In genomic region chr1:89968111-89968851, GRCm38 (mm10) we compare ENCODE assay signal across 8 mouse cellular contexts. TPM values are rescaled to one million over a fixed set of nuclear protein-coding genes. Genes with fewer than 3 reads are reported as not detected.
A peak's percentile ranks its signal among the peaks of the same experiment; 100 is the strongest.
DNase-seq lines count a peak whose midpoint lies in the region; ATAC-seq lines count a peak whose summit lies in the region.

No protein-coding gene starts in this region.

- H3K4me1 ChIP-seq in midbrain, embryonic 14.5 days (ENCODE audit: control insufficient read depth, insufficient read depth, low read length), result peaks cover 5% of the 10 kb centered on the region

- ATAC-seq in midbrain, embryonic 14.5 days (ENCODE audit: low FRiP score, low TSS enrichment), result peak; percentile 59
- no peak for ATAC-seq in activated CD4-positive, CD25-positive, alpha-beta regulatory T cell, adult 4 months

- peak overlapping the region; percentile 37; the same call in 1 of the 2 replicates for H3K27ac ChIP-seq in midbrain, embryonic 14.5 days (replicated peaks; ENCODE audit: low read depth, low read length)

- intact Hi-C loops in gastrocnemius, postnatal 36 days (cut with DNase I), result no loop called here

- peak overlapping the region; percentile 90 for H3K4me2 ChIP-seq in midbrain, embryonic 14.5 days (ENCODE audit: low read length)

- peaks cover 34% of the 10 kb centered on the region for H3K27me3 ChIP-seq in midbrain, embryonic 14.5 days (ENCODE audit: control insufficient read depth, insufficient read depth, low read length)

- peak overlapping the region; percentile 62 for H3K9ac ChIP-seq in midbrain, embryonic 14.5 days (replicated peaks; ENCODE audit: low read length)

- peak overlapping the region; percentile 58 for H3K4me3 ChIP-seq in midbrain, embryonic 14.5 days (replicated peaks; ENCODE audit: low read depth, low read length)

- WGBS in midbrain, embryonic 14.5 days, result under 1% methylated on average over 93 of the region's 95 CpGs

- peak; percentile 51 for DNase-seq in layer of hippocampus, adult 11-12 months (ENCODE audit: low spot score)
- DNase-seq in layer of hippocampus, adult 9-10 months (ENCODE audit: low spot score), result no peak
- peak; percentile 54 for DNase-seq in cerebellum, adult 8-10 months
- DNase-seq in frontal cortex, postnatal 36 days (ENCODE audit: low spot score in 2 of 2), result peak; percentile 47 to 55
- DNase-seq in layer of hippocampus, postnatal 14 days (ENCODE audit: low spot score in 2 of 2), result peak; percentile 35 to 48
- DNase-seq in midbrain, embryonic 14.5 days, result peak; percentile 87
- DNase-seq in gastrocnemius, postnatal 36 days, result no peak

- H3K36me3 ChIP-seq in midbrain, embryonic 14.5 days (ENCODE audit: control insufficient read depth, insufficient read depth, low read length), result no peaks in the 10 kb centered on the region

- no peaks in the 10 kb centered on the region for H3K9me3 ChIP-seq in midbrain, embryonic 14.5 days (ENCODE audit: control insufficient read depth, low read length)

RNA-seq across cellular contexts. Expression of gene Gbx2, which starts 37.3 kb away (rescaled TPM):
- total RNA-seq in layer of hippocampus, postnatal 14 days (2021), result under 1 TPM in 1 of 2 experiments, not detected in 1; 0.14 TPM
- polyA plus RNA-seq in midbrain, embryonic 14.5 days (2014; fragmentation: Nextera tagmentation; extraction: Ambion mirVana), result 11.6 and 12.1 TPM in 2 replicates
- polyA plus RNA-seq in activated CD4-positive, CD25-positive, alpha-beta regulatory T cell, adult 4 months (2017; shearing (Covaris generic)), result not detected
- total RNA-seq in gastrocnemius, postnatal 36 days (2021), result under 1 TPM; 0.20 to 0.35 TPM

RNA-seq across cellular contexts. Expression of gene Asb18, which starts 46.2 kb away (rescaled TPM):
- 1 to 10 TPM; 2.5 to 3.3 TPM for total RNA-seq in layer of hippocampus, postnatal 14 days (2021)
- polyA plus RNA-seq in midbrain, embryonic 14.5 days (2014; fragmentation: Nextera tagmentation; extraction: Ambion mirVana), result 0.25 and 0.90 TPM in 2 replicates
- not detected for polyA plus RNA-seq in activated CD4-positive, CD25-positive, alpha-beta regulatory T cell, adult 4 months (2017; shearing (Covaris generic))
- total RNA-seq in gastrocnemius, postnatal 36 days (2021), result 10 to 100 TPM; 21.8 to 26.9 TPM

Comparison
In these comparisons a context has a peak if more than half of its experiments do, and no peak if none do; other contexts are left out.
1. DNase-seq: peak in layer of hippocampus, adult 11-12 months (single experiment), cerebellum, adult 8-10 months (single experiment), frontal cortex, postnatal 36 days (2 of 2), layer of hippocampus, postnatal 14 days (2 of 2) and midbrain, embryonic 14.5 days (single experiment); none in layer of hippocampus, adult 9-10 months (single experiment) and gastrocnemius, postnatal 36 days (0 of 2).
2. RNA of gene Asb18, which starts 46.2 kb away (total RNA-seq): 21.8 to 26.9 TPM in gastrocnemius, postnatal 36 days; 2.5 to 3.3 TPM in layer of hippocampus, postnatal 14 days; every median in the first group is over 4 times any median in the second.